Mouse (Mus musculus) megakaryocyte, embryonic 14.5 days (primary cell): ENCODE measurements around the gene Aen.

Source experiments
- FLI1 ChIP-seq: IDR thresholded peaks from 2 replicates; pipeline ENCODE4 v1.6.1; 2012; ENCODE audit warnings: low read length, inconsistent platforms, mixed read lengths
- GATA1 ChIP-seq: IDR thresholded peaks from 3 replicates; pipeline ENCODE4 v1.6.1; 2012; ENCODE audit warnings: mixed read lengths, low read length, inconsistent platforms, borderline replicate concordance

DNA sequence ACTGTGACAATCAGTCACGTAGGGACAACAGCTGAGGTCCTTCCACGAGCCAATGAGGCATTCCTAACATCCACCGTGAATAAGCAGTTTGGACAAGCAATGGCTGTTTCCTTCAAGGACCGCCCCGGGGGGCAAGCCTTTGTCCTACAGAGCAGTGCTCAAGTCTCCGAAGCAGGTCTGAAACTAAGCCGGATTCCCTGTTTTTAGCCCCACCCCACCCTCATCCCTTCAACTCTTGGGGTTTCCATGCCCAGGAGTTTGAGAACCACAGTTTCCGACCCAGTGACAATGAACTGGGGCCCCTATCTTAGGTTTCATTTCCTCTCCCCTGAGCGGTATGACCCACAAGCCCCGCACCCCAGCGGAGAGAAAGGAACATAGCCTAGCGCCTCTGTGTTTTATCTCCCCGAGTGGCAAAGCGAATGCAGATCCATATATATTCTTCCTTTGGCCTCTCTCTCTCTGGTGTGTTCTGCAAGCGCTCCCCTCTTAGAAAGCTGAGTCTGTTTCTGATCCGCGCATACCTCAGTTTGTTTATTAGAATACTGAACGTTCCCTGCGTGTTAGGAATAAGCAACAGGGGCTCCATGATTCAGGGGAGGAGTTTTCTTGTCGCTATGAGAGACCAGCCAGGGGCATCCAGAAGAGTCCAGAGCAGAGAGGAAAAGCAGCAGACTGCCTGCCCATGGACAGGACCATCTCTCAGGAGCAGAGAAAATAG lies 16.8 kb downstream of the Aen start:
- TF ChIP-seq GATA1 (no peak), FLI1 (no peak)
